Mouse (Mus musculus): ENCODE data around the gene Cdkn2c.
"Not testable (repeated sequence)": the region's sequence is repeated elsewhere in the genome, so short reads cannot be mapped to it uniquely, and the experiment has no call there.

Cdkn2c gene

DNA sequence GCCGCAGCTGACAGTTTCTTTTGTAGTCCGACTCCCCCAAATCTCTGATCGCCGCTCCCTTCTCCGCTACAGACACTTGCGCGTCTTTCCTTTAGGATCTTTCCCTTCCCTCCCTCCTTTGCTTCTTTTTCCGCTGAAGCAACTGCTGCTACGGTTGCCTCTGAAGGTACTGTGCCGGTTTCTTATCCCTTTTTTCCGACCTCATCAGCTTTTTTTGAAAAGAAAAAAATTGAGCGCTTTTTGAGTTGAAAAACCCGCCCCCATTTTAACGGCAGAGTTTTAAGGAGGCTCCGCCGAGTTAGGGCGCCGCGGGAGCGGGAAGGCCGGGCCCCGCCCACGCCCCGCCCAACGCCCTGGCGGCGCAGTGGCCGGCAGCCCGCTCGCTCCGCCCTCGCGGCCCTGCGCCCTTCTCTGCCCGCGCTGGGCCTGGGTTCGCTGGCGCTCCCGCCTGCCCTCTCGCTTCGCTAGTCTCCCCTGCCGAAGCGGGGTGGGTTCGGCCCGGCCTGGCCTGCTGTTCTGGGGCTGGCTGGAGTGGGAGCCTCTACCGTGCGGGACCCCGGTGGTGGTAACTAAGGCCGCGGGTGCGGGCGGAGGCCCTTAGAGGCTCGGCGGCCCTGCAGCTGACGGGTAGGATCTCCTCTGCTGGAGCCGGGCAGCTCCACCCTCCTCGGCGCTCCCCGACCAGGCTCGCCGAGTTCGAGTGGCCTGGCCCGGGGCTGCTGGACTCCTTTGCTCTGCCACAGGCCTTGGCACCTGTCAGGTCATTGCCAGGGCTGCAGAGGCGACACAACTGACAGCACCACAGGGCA lies at the start of gene Cdkn2c:
Gene Cdkn2c, minus strand, starts transcription at position 729 of the 809 bp plus-strand sequence.
- peak; percentile 90 for DNase-seq (ENCODE audit: low spot score)

DNA sequence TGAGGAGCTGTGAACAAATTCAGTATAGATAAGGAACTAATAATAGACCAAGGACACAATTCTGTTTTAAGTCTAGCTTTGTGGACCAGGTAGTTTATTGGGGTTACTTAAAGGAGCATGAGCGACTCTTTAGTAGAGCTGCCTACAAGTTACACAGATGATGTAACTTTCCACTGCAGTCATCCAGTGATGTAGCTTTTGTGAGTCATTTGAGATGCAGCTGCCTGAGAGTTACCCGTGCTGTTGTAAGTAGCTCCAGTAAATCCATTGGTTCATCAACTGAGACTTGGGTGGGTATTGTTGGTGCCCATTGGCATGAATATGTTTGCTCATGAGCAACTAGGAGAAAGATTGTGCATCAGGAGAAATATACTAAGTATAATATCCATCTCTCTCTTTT lies 38.4 kb upstream of the Cdkn2c start:
- no peak for DNase-seq (ENCODE audit: low spot score)

GRCm38 (mm10) chr4:109703568-109703967 lies 36.6 kb upstream of the Cdkn2c start:
- DNase-seq (ENCODE audit: low spot score) = no peak

DNA sequence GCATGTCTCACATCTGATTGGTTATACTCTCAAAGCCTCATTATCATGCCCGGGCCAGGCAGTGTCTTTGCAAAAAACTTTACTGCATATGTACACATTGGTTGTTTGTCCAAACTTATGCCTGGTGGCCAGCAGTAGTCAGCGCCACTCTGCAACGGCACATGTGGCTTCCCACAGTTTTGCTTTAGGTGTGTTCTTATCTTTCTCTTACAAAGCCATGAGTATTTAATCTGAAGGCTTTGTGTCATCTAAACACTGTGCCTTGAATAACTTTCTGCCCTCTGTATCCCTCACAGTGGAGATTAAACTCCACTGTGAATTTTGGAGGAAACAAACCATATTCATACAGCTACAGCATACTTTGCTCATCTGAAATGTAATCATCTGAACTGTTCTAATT lies 33.7 kb upstream of the Cdkn2c start:
- not testable (repeated sequence) for DNase-seq (ENCODE audit: low spot score)

DNA sequence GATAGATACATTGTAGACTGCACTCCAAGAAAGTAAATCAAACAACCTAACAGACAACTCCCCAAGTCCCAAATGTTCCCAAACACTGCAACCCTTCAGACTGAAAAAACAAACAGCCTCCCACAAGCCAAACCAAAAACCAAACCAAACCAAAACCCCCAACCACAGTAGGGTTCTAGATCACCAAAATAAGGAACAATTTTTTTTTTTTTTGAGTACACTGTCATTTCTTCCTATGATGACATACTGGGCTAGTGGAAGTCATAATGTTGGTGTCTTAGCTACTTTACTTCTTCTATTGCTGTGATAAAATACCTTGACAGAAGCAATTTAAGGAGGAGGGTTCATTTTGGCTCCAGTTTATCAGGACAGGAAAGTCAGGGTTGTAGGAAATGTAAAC lies 25.7 kb upstream of the Cdkn2c start:
- DNase-seq (ENCODE audit: low spot score) = no peak

- no peak for DNase-seq (ENCODE audit: low spot score)
Observed at GRCm38 (mm10) chr4:109683561-109683960, 16.6 kb upstream of the Cdkn2c start.

- DNase-seq (ENCODE audit: low spot score) = no peak
Observed at GRCm38 (mm10) chr4:109677221-109677620, 10.2 kb upstream of the Cdkn2c start.

DNA sequence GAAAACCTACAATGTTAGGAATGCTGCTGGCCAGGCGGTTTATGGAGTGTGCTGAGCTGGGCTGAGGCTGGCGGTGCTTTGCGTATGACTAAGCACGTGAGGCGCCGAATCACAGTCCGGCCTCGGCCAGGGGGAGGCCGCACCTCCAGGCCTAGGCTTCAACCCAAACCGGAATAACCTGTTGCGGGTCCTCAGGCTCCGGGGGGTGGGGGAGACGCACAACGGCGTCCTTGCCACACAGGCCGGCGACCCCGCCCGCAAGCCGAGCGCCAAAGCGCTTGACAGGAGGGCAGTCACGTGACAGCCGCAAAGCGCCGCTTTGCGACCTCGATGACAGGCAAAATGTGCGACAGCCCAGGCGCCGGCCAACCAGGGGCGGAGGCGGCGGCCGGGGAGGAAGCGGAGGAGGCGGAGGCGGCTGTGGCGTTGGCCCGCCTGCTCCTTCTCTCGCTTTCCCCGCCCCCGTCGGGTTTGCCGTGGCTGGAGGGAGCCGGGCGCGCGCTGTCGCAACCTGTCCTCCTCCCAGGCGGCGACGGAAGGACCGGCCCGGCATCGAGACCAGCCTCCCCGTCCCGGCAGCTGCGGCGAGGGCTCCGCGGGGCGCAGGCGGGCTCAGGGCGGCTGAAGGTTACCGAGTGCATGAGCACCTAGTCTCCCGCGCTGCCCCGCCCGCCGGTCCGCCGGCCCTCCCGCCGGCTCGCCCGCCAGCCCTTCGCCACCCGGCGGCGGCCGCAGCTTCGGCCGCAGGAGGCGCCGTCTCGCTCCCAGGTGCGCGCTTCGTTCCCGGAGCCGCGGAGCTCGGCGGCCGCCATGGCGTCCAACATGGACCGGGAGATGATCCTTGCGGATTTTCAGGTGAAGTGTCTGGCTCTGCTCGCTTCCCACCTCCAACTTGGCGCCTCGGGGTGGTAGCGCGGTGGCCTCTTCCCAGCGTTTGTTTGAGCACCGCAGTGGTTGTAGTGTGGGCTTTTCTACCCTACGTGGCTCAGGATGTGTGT lies 9.5 kb upstream of the Cdkn2c start, which contains the start of gene Faf1:
Gene Faf1, plus strand, starts transcription at position 371 of the 998 bp plus-strand sequence.
- DNase-seq (ENCODE audit: low spot score) = peak; percentile 97

DNA sequence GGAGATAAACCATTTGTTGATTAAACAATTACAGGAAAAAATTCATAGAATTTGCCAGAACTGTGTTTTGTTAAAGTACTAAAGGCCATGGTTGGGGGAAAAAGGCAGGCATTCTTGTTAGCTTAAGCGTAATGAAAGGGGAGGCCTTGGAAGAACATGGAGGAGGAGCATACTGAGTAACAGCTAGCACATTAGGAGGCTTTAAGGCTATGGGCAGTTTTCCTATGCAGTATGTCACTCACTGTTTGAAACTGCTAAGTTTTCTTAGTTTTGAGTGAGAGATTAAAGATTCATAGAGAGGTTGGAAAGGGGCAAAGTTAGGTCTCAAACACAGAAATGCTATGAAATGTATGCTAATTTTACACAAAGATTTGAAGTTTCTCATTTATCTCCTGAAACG lies 7.1 kb upstream of the Cdkn2c start:
- no peak for DNase-seq (ENCODE audit: low spot score)

- no peak for DNase-seq (ENCODE audit: low spot score)
Observed at GRCm38 (mm10) chr4:109671941-109672340, 5.0 kb upstream of the Cdkn2c start.

GRCm38 (mm10) chr4:109670213-109670612 lies 3.2 kb upstream of the Cdkn2c start:
- no peak for DNase-seq (ENCODE audit: low spot score)

- DNase-seq (ENCODE audit: low spot score) = no peak
Observed at GRCm38 (mm10) chr4:109667518-109667917, 529 bp upstream of the Cdkn2c start.

DNA sequence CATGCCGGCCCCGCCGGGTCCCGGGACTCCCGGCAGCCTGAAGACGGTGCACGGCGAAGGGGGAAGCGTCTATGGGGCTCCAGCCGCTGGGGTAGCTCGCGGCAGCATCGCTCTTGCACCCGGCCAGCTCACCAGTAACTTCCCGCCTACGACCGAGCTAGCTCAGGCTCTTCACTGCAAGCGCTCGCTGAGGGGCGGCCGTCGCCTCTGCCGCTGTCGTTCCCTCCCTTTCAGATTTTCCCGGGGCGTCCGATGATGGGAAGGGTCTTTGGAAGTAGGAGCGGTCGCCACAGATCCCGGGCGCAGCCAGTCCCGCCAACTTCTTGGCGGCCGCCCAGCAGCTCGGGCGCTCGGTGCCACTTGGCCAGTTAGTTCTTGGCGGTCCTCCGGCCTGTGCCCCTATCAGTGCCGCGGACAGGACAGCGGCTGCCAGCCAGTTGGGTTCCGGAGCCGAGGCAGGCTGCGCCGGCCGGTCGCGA lies 968 bp downstream of the Cdkn2c start:
- DNase-seq (ENCODE audit: low spot score) = no peak

DNA sequence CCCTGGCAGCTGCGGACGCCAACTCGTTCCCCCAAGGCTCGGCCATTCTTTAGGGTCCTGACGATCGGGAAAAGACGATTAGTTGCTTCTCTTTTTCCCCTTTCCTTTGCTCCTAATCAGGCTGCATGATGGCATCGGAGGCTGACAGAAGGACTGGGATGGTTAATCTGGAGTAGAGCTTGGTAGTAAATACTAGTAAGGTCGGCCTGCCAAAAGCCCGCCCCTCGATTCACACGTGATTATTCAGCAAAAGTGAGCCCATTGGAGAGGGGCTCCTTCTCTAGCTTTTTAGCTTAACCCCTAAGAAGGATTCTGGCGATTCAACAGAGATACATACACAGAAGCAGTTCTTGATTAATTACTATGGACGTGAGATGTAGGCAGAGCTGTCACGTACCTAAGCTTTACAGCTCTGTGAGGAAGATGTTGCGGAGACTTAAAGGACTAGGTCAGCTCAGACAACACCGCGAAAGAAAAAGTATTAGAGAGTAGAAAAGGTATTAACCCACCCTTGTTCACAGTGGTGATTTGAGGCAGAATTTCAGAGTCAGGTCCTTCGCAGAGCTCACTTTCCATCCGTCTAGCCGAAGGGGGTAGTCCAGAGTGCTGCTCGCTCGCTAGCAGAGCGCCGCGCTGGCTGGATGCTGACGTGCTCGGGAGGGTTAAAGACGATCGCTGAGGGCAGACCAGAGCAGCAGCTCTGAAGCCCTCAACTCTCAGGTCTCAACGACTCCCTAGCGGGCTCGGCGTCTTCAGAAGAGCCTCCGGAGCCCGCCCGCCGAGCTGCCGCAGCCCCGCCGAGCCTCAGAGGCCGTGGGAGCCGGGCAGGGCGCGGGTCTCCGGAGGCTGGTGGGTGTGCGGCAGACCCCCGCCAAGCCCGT lies 1.6 kb downstream of the Cdkn2c start:
- DNase-seq (ENCODE audit: low spot score) = peak; percentile 53

GRCm38 (mm10) chr4:109664091-109664490 lies 2.9 kb downstream of the Cdkn2c start:
- DNase-seq (ENCODE audit: low spot score) = no peak

- DNase-seq (ENCODE audit: low spot score) = no peak
Observed at GRCm38 (mm10) chr4:109662271-109662670, 4.7 kb downstream of the Cdkn2c start.

GRCm38 (mm10) chr4:109661183-109661582 lies 5.8 kb downstream of the Cdkn2c start:
- DNase-seq (ENCODE audit: low spot score) = no peak

DNA sequence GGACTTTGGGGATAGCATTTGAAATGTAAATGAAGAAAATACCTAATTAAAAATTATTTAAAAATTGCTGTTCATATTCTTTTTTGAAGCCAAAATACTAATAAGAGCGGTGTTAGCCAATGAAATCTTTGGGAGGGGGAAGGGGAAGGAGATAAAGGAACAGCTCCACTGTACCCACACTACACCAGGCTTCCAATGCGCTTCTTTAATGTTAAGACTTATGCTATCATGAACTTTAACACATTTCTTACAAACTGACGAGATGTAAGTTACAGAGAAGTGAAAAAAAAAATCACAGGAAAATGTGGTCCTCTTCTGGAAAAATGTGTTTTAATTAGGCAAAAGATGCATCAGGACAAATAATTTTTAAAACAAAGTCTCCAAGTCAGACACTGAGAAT lies 6.4 kb downstream of the Cdkn2c start:
- no peak for DNase-seq (ENCODE audit: low spot score)

DNA sequence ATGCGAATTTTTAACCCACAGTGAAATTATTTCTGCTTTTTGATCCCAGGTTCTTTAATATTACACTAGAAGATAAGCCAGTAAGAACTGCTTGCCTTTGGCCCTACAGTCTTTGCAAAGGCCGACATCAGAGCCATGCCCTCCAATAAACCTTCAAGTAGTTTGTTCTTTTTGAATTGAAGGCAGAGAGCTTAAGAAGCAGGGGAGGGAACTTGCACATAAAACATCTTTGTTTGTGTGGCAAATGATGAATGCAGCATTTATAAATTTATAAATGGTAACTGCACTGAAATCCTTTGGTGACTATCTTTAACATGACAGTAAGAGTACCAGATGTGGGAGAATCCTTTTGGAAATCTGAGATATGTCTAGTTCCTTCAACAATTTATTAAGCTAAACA lies 7.4 kb downstream of the Cdkn2c start:
- DNase-seq (ENCODE audit: low spot score) = no peak

DNA sequence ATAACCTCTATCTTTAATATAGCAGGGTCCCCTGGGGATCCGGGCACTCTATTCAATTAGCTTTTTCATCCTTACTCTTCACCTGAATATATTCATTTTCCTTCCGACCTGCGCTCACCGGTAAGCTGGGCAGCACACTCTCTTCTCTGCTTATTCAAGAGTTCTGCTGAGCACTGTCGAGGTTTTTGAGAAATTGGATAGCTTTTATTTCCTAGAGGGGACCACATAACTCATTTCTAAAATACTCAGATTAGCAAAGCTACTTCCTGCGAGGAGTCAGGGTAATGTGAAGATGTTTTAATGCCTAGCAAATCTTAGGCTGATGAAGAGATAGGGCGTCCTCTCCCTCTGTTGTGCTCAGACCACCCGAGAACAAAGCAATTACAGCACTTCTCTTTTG lies 8.2 kb downstream of the Cdkn2c start:
- no peak for DNase-seq (ENCODE audit: low spot score)

DNA sequence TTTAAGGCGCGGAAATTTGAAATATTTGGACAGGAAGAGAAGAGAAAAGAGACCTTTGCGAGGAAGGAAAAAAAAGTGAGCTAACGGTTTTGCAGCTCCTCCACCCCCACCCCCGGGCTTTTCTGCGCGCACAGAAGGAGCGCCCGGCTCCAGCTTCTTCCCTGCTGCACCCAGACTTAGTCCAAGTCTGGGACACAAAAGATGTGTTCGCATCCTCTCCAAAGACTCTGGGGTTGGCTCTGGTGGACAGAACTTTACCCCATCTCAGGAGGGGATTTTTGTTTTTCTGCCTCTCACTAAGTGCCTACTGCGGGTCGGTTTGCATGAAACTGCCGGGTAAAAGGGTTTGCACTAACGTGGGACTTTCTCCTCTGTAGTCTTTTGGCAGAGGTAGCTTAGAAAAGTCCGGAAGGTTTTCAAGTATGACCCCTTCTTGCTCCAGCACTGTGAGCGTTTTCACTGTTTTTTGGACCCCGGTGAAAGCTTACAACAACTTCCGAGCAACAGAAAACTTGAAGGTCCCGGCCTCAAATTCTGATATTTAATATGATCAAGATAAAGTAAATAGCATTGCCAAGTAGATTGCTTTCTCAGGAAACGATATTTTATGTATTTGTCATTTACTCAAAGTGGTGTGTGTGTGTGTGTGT lies 9.0 kb downstream of the Cdkn2c start:
- DNase-seq (ENCODE audit: low spot score) = no peak
